ENCODE assay signal across 15 mouse cellular contexts in genomic region chr3:28636778-28637177, GRCm38 (mm10).
"Had no signal": no experiment of that assay in that cellular context is flagged by ENCODE, and none has a peak within 500 bp of the region (broad histone marks: within the 10 kb centered on the region; RNA-seq: fewer than 3 reads in every experiment).

No protein-coding gene starts in this region.

- H3K36me3 ChIP-seq: limb, embryonic 12.5 days; limb, embryonic 15.5 days had no signal

- H3K9ac ChIP-seq: limb, embryonic 12.5 days; limb, embryonic 15.5 days; liver, embryonic 14.5 days; liver, postnatal 0 days; lung, embryonic 14.5 days had no signal

- H3K4me1 ChIP-seq: limb, embryonic 12.5 days; limb, embryonic 15.5 days had no signal

- H3K4me3 ChIP-seq: limb, embryonic 12.5 days; limb, embryonic 15.5 days had no signal

- H3K9me3 ChIP-seq: limb, embryonic 12.5 days; limb, embryonic 15.5 days had no signal

- DNase-seq: kidney, postnatal 14 days; kidney, postnatal 4 days; left cerebral cortex, postnatal 4 days; liver, postnatal 0 days; lung, embryonic 14.5 days; midbrain, embryonic 14.5 days; thymus, adult 2 months; thymus, postnatal 14 days; thymus, postnatal 4 days had no signal

- ATAC-seq: liver, postnatal 0 days; lung, postnatal 0 days had no signal

- H3K4me2 ChIP-seq: limb, embryonic 12.5 days; limb, embryonic 15.5 days; liver, embryonic 11.5 days; lung, embryonic 14.5 days had no signal

- H3K27ac ChIP-seq: limb, embryonic 12.5 days; limb, embryonic 15.5 days; liver, embryonic 14.5 days; macrophage had no signal

- H3K27me3 ChIP-seq: limb, embryonic 12.5 days; limb, embryonic 15.5 days had no signal
